Mouse (Mus musculus): Measurements from ENCODE around the gene Plxdc1. TPM values are rescaled to one million over a fixed set of nuclear protein-coding genes. Genes with fewer than 3 reads are reported as not detected.
A peak's percentile ranks its signal among the peaks of the same experiment; 100 is the strongest.

Plxdc1 gene
- polyA plus RNA-seq, 1 experiment from 2014 or later, result 1.0 TPM

- no peaks in the 10 kb centered on the region for H3K36me3 ChIP-seq (ENCODE audit: control insufficient read depth, insufficient read depth, low read length)
- no peak for ATAC-seq (ENCODE audit: insufficient read depth, low FRiP score)
These were observed 12.8 kb upstream of the Plxdc1 start for GRCm38 (mm10) chr11:97998898-97999608.

GRCm38 (mm10) chr11:97998074-97998793, 12.0 kb upstream of the Plxdc1 start:
- Histone ChIP-seq H3K4me1 (ENCODE audit: control insufficient read depth, insufficient read depth, low read length) (peaks cover 15% of the 10 kb centered on the region), H3K4me2 (ENCODE audit: low read depth, low read length) (no peak overlapping the region), H3K36me3 (ENCODE audit: control insufficient read depth, insufficient read depth, low read length) (no peaks in the 10 kb centered on the region), H3K27ac (ENCODE audit: low read length) (no peak overlapping the region), H3K4me3 (replicated peaks; ENCODE audit: low read length) (no peak overlapping the region), H3K9me3 (replicated peaks; ENCODE audit: control insufficient read depth, low read length) (no peaks in the 10 kb centered on the region), H3K27me3 (ENCODE audit: control insufficient read depth, insufficient read depth, low read length) (peaks cover 6% of the 10 kb centered on the region; the same call in 1 of the 2 replicates), H3K9ac (ENCODE audit: low read length) (no peak overlapping the region)
- 67% methylated on average over 11 of the region's 11 CpGs for WGBS
- no peak for ATAC-seq (ENCODE audit: insufficient read depth, low FRiP score)

More at GRCm38 (mm10) chr11:97998898-97999608, 12.8 kb upstream of the Plxdc1 start:
- Histone ChIP-seq H3K4me1 (ENCODE audit: control insufficient read depth, insufficient read depth, low read length) (peaks cover 18% of the 10 kb centered on the region), H3K27ac (ENCODE audit: low read length) (no peak overlapping the region), H3K9me3 (replicated peaks; ENCODE audit: control insufficient read depth, low read length) (no peaks in the 10 kb centered on the region), H3K4me3 (replicated peaks; ENCODE audit: low read length) (no peak overlapping the region), H3K4me2 (ENCODE audit: low read depth, low read length) (no peak overlapping the region), H3K27me3 (ENCODE audit: control insufficient read depth, insufficient read depth, low read length) (peaks cover 6% of the 10 kb centered on the region; the same call in 1 of the 2 replicates), H3K9ac (ENCODE audit: low read length) (no peak overlapping the region)
- WGBS, result 44% methylated on average over 7 of the region's 7 CpGs

DNA sequence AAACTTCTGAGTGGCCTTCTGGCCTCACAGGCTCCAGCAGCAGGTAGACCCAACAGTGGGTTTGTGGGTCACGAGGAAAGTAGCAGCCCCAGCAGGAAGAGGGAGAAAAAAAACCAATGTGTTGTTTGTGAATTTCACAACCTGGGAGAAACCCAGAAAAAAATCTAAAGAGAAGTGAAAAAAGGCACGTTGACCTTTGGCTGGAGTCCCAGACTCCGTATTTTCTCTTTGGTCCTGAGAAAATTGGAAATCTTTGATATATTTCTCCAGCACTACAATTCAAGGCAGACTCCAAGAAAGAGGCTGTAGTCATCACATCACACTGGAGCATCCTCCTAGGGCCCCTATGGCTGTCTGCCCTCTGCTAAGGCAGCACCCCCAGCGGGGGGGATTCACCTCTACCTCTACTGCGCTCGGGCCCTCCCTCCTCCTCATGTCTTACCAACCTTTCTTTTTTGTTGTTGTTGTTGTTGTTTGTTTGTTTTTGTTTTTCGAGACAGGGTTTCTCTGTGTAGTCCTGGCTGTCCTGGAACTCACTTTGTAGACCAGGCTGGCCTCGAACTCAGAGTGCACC, 11.2 kb upstream of the Plxdc1 start:
- H3K4me3 ChIP-seq (replicated peaks; ENCODE audit: low read length), result no peak overlapping the region
- no peak overlapping the region for H3K4me2 ChIP-seq (ENCODE audit: low read depth, low read length)
- no peak overlapping the region for H3K9ac ChIP-seq (ENCODE audit: low read length)
- H3K36me3 ChIP-seq (ENCODE audit: control insufficient read depth, insufficient read depth, low read length), result no peaks in the 10 kb centered on the region
- no peaks in the 10 kb centered on the region for H3K9me3 ChIP-seq (replicated peaks; ENCODE audit: control insufficient read depth, low read length)
- no peak for ATAC-seq (ENCODE audit: insufficient read depth, low FRiP score)
- no peak overlapping the region for H3K27ac ChIP-seq (ENCODE audit: low read length)
- H3K4me1 ChIP-seq (ENCODE audit: control insufficient read depth, insufficient read depth, low read length), result peaks cover 15% of the 10 kb centered on the region
- peaks cover 6% of the 10 kb centered on the region; the same call in 1 of the 2 replicates for H3K27me3 ChIP-seq (ENCODE audit: control insufficient read depth, insufficient read depth, low read length)
- WGBS, result 76% methylated on average over 8 of the region's 8 CpGs

DNA sequence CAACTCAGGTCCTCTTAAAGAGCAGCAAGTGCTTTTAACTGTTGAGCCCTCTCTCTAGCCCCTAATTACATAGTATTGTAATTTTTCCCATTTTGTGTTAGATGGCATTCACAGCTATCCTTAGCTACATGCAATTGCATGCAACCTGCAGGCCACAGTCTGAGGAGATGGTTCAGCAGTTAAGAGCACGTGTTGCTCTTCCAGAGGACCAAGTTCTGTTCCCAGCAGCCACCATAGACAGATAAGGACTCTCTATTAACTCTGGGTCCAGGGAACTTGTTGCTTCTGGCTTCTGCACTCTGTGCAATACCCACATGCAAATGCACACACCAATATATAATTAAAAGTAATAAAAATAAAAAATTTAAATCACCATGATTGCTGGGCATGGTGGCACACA, 10.4 kb upstream of the Plxdc1 start:
- no peaks in the 10 kb centered on the region for H3K36me3 ChIP-seq (ENCODE audit: control insufficient read depth, insufficient read depth, low read length)
- peaks cover 12% of the 10 kb centered on the region for H3K4me1 ChIP-seq (ENCODE audit: control insufficient read depth, insufficient read depth, low read length)
- H3K9me3 ChIP-seq (replicated peaks; ENCODE audit: control insufficient read depth, low read length), result no peaks in the 10 kb centered on the region
- H3K27me3 ChIP-seq (ENCODE audit: control insufficient read depth, insufficient read depth, low read length), result peaks cover 6% of the 10 kb centered on the region; the same call in 1 of the 2 replicates
- H3K9ac ChIP-seq (ENCODE audit: low read length), result no peak overlapping the region
- no peak overlapping the region for H3K27ac ChIP-seq (ENCODE audit: low read length)
- ATAC-seq (ENCODE audit: insufficient read depth, low FRiP score), result no peak
- WGBS, result 75% methylated on average over 1 of the region's 1 CpGs
- no peak overlapping the region for H3K4me3 ChIP-seq (replicated peaks; ENCODE audit: low read length)
- H3K4me2 ChIP-seq (ENCODE audit: low read depth, low read length), result no peak overlapping the region

DNA sequence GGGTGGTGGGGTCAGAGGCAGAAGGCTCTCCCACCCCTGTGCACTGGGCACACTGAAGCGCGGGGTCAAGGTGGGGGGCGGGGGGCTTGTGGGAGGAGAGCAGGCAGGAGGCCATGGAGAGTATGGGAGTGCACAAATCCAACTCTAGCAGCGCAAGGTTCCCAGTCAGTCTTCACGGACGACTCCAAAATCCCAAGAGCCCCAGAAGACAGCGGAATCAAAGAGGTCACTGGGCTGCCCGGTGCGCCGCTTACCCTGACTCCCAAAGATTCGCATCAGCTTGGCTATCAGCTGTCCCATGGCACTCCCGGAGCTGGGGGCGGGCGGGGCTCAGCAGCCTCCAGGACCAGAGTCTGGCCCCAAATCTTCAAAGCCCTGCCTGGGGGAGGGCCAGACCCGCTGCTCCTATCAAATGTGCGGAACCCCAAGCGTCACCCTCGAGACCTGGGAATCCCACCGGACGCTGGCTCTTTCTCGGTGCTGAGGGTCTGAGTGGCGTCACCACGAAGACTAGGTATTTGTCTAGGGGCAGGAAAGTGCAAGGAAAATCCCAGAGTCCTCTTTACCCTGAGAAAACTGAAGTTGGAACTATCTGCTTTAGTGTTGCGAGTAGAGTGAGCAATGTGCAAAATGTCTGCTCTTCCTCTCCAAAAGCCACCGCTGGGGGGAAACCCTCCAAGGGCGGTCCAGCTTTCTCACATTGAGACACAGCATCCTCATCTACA, 9.5 kb upstream of the Plxdc1 start, which contains the start of gene Arl5c:
Gene Arl5c, minus strand, starts transcription at position 618 of the 725 bp plus-strand sequence.
- Histone ChIP-seq H3K9ac (ENCODE audit: low read length) (peak within 1 kb of the TSS; percentile 69), H3K4me3 (replicated peaks; ENCODE audit: low read length) (peak within 1 kb of the TSS; percentile 55), H3K36me3 (ENCODE audit: control insufficient read depth, insufficient read depth, low read length) (no peaks in the 10 kb centered on the region), H3K27ac (ENCODE audit: low read length) (no peak within 1 kb of the TSS), H3K9me3 (replicated peaks; ENCODE audit: control insufficient read depth, low read length) (no peaks in the 10 kb centered on the region), H3K27me3 (ENCODE audit: control insufficient read depth, insufficient read depth, low read length) (peaks cover 6% of the 10 kb centered on the region; the same call in 1 of the 2 replicates), H3K4me1 (ENCODE audit: control insufficient read depth, insufficient read depth, low read length) (peaks cover 12% of the 10 kb centered on the region), H3K4me2 (ENCODE audit: low read depth, low read length) (peak within 1 kb of the TSS; percentile 92)
- WGBS, result 2% methylated on average over 26 of the region's 26 CpGs
- peak; percentile 38 for ATAC-seq (ENCODE audit: insufficient read depth, low FRiP score)

- Histone ChIP-seq H3K4me1 (ENCODE audit: control insufficient read depth, insufficient read depth, low read length) (peaks cover 20% of the 10 kb centered on the region), H3K27me3 (ENCODE audit: control insufficient read depth, insufficient read depth, low read length) (no peaks in the 10 kb centered on the region; the same call in 1 of the 2 replicates), H3K9me3 (replicated peaks; ENCODE audit: control insufficient read depth, low read length) (no peaks in the 10 kb centered on the region), H3K27ac (ENCODE audit: low read length) (no peak overlapping the region), H3K4me3 (replicated peaks; ENCODE audit: low read length) (peak overlapping the region; percentile 55), H3K4me2 (ENCODE audit: low read depth, low read length) (peak overlapping the region; percentile 92), H3K9ac (ENCODE audit: low read length) (peak overlapping the region; percentile 69), H3K36me3 (ENCODE audit: control insufficient read depth, insufficient read depth, low read length) (no peaks in the 10 kb centered on the region)
- WGBS, result 10% methylated on average over 13 of the region's 13 CpGs
- peak; percentile 37; the same call in 1 of the 2 replicates for ATAC-seq (ENCODE audit: insufficient read depth, low FRiP score)
These were observed 8.4 kb upstream of the Plxdc1 start for GRCm38 (mm10) chr11:97994539-97995100.

GRCm38 (mm10) chr11:97988530-97989096, 2.4 kb upstream of the Plxdc1 start:
- H3K4me3 ChIP-seq (replicated peaks; ENCODE audit: low read length), result peak overlapping the region; percentile 65
- no peaks in the 10 kb centered on the region for H3K36me3 ChIP-seq (ENCODE audit: control insufficient read depth, insufficient read depth, low read length)
- under 1% methylated on average over 26 of the region's 26 CpGs for WGBS
- H3K27me3 ChIP-seq (ENCODE audit: control insufficient read depth, insufficient read depth, low read length), result peaks cover 16% of the 10 kb centered on the region
- peaks cover 14% of the 10 kb centered on the region for H3K4me1 ChIP-seq (ENCODE audit: control insufficient read depth, insufficient read depth, low read length)
- peak overlapping the region; percentile 67 for H3K4me2 ChIP-seq (ENCODE audit: low read depth, low read length)
- peak overlapping the region; percentile 87 for H3K27ac ChIP-seq (ENCODE audit: low read length)
- ATAC-seq (ENCODE audit: insufficient read depth, low FRiP score), result peak; percentile 87
- H3K9ac ChIP-seq (ENCODE audit: low read length), result peak overlapping the region; percentile 75
- no peaks in the 10 kb centered on the region for H3K9me3 ChIP-seq (replicated peaks; ENCODE audit: control insufficient read depth, low read length)
